Mouse (Mus musculus) kidney, postnatal 0 days (tissue): ENCODE results near the gene Gm9970. TPM values are rescaled to one million over a fixed set of nuclear protein-coding genes. Genes with fewer than 3 reads are reported as not detected.
"Not testable (repeated sequence)": the region's sequence is repeated elsewhere in the genome, so short reads cannot be mapped to it uniquely, and the experiment has no call there.

Experiments used
- ATAC-seq: fragments of 200-750 bp; cut with Nextera tagmentation; replicated peaks from 2 replicates; pipeline ENCODE4 v1.8.0; 2017; ENCODE audit warnings: low read depth, moderate number of reproducible peaks, moderate TSS enrichment, moderate library complexity; ENCODE audit not compliant: low FRiP score
- DNase-seq: peaks from one replicate; pipeline ENCODE4 v3.0.0-alpha.2; 2016; ENCODE audit warnings: low spot score
- H3K27ac ChIP-seq: fragments of 300-500 bp; sonication (generic); 2 replicates; pipeline ENCODE4 v1.5.1; 2014; ENCODE audit warnings: mild to moderate bottlenecking
- H3K27me3 ChIP-seq: fragments of 300-500 bp; sonication (generic); 2 replicates; pipeline ENCODE4 v1.6.1; 2014; ENCODE audit warnings: low read length, mixed read lengths; ENCODE audit not compliant: insufficient read depth
- H3K36me3 ChIP-seq: fragments of 300-500 bp; sonication (generic); 2 replicates; pipeline ENCODE4 v1.6.1; 2014; ENCODE audit warnings: low read length, mixed read lengths; ENCODE audit not compliant: insufficient read depth
- H3K4me1 ChIP-seq: fragments of 300-500 bp; sonication (generic); replicated peaks from 2 replicates; pipeline ENCODE4 v1.6.1; 2014; ENCODE audit warnings: antibody characterized with exemption, low read length, mixed read lengths; ENCODE audit not compliant: insufficient read depth
- H3K4me2 ChIP-seq: fragments of 300-500 bp; sonication (generic); 2 replicates; pipeline ENCODE4 v1.6.1; 2014; ENCODE audit warnings: mild to moderate bottlenecking, low read length, moderate library complexity, mixed read lengths
- H3K4me3 ChIP-seq: fragments of 300-500 bp; sonication (generic); replicated peaks from 2 replicates; pipeline ENCODE4 v1.5.1; 2014; ENCODE audit warnings: low read depth, low read length
- H3K9ac ChIP-seq: fragments of 300-500 bp; sonication (generic); 2 replicates; pipeline ENCODE4 v1.6.1; 2014; ENCODE audit warnings: low read depth, low read length
- H3K9me3 ChIP-seq: fragments of 300-500 bp; sonication (generic); replicated peaks from 2 replicates; pipeline ENCODE4 v1.6.1; 2016; ENCODE audit warnings: low read length, inconsistent platforms, mixed read lengths
- CTCF ChIP-seq: IDR thresholded peaks from 2 replicates; pipeline ENCODE4 v1.5.1; 2016; ENCODE audit warnings: antibody characterized with exemption, low read depth, mild to moderate bottlenecking, moderate library complexity
- WGBS: fragments of 180-500 bp; shearing (Covaris S2); extraction: QIAGEN DNeasy Blood & Tissue Kit; methylation state at CpG from one replicate; pipeline ENCODE4 v1.1.7; 2014; 5-methylcytosine and 5-hydroxymethylcytosine counted together
- polyA plus RNA-seq: library from polyadenylated mRNA; unstranded; fragments of >200 nt; fragmentation: Nextera tagmentation; extraction: Ambion mirVana; gene quantifications from 2 replicates; pipeline ENCODE4 v1.2.1, GENCODE M21; 2015

The Gm9970 gene
- polyA plus RNA-seq, 1 experiment from 2014 or later, result 0.92 TPM

DNA sequence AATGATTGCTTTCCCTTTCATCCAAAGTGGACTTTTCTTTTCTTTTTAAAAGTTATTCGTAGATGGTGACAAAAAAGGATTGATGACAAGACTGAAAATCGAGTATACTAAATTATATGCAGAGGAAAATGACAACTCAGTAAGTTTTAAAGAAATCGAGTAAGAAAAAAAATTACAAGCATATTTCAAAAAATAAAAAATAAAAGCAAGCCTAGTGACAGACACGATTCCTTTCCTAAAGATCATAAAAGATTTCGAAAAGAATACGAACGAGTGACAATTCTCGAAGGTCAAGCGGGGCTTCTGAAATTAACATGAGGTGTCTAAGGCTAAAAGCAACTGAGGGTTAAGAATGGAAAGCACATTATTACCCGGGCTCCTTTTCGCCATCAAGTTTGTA, 21.6 kb downstream of the Gm9970 start:
- ATAC-seq (no peak), DNase-seq (no peak)
- Histone ChIP-seq H3K9me3 (no peaks in the 10 kb centered on the region), H3K4me3 (peak overlapping the region; percentile 89), H3K27ac (0 out of 2 replicates have a peak overlapping the region, but pooled peaks have one; percentile 93), H3K4me2 (peak overlapping the region; percentile 85), H3K27me3 (no peaks in the 10 kb centered on the region), H3K36me3 (no peaks in the 10 kb centered on the region), H3K9ac (peak overlapping the region; percentile 81), H3K4me1 (no peaks in the 10 kb centered on the region)
- 1% methylated on average over 11 of the region's 11 CpGs for WGBS
- no peak for TF ChIP-seq CTCF

DNA sequence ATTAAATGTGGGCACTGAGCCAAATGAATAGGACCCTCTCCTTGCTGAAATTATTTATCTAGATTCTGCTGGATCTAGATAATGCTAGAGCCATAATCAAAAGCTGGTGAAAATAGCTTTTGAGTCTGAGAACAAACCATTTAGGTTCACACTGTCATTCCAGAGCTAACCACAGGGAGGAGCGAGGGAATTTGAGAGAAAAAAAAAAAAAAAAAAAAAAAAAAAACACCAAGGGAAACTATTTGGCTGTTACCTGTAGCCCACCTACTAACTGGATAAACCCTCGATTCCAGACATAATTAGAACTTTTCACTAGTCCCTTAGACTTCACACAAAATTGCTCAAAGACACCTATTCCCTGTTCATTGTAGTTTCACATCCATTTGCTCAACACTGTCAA, 22.0 kb downstream of the Gm9970 start:
- H3K4me1 ChIP-seq, result no peaks in the 10 kb centered on the region
- H3K4me3 ChIP-seq, result peak overlapping the region; percentile 89
- TF ChIP-seq CTCF, result peak; percentile 57
- H3K9ac ChIP-seq, result no peak overlapping the region
- ATAC-seq (no peak), DNase-seq (peak; percentile 50)
- no peak overlapping the region for H3K27ac ChIP-seq
- H3K4me2 ChIP-seq, result peak overlapping the region; percentile 85
- no peaks in the 10 kb centered on the region for H3K36me3 ChIP-seq
- H3K27me3 ChIP-seq, result no peaks in the 10 kb centered on the region
- no peaks in the 10 kb centered on the region for H3K9me3 ChIP-seq
- 0% methylated on average over 2 of the region's 2 CpGs for WGBS

DNA sequence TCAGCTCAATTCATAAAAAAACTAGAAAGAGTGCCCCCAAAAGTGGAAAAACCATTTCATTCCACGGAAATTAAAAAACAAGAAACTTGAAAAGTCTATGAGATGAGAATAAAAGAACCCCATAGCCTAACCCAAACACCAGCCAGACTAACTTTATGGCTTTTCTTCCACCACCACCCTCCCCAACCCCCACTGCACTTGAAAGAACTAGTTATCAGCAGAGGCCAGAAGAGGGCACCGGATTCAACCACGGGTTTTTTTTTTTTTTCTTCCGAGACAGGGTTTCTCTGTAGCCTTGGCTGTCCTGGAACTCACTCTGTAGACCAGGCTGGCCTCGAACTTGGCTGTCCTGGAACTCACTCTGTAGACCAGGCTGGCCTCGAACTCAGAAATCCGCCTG, 22.7 kb downstream of the Gm9970 start:
- H3K27me3 ChIP-seq, result no peaks in the 10 kb centered on the region
- 57% methylated on average over 6 of the region's 7 CpGs for WGBS
- ATAC-seq, result no peak
- no peak overlapping the region for H3K9ac ChIP-seq
- H3K4me3 ChIP-seq, result no peak overlapping the region
- no peaks in the 10 kb centered on the region for H3K36me3 ChIP-seq
- H3K27ac ChIP-seq, result no peak overlapping the region
- no peak for TF ChIP-seq CTCF
- no peak overlapping the region for H3K4me2 ChIP-seq
- no peaks in the 10 kb centered on the region for H3K4me1 ChIP-seq
- no peaks in the 10 kb centered on the region for H3K9me3 ChIP-seq
- DNase-seq, result no peak

DNA sequence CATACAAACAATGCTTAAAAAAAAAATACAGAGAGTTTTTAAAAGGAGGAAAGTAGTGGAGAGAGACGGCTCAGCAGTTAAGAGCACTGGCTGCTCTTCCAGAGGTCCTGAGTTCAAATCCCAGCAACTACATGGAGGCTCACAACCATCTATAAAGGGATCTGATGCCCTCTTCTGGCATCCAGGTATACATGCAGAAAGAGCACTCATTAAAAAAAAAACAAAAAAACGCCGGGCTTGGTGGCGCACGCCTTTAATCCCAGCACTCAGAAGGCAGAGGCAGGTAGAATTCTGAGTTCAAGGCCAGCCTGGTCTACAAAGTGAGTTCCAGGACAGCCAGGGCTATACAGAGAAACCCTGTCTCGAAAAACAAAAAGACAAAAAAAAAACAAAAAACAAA, 24.5 kb downstream of the Gm9970 start:
- H3K9me3 ChIP-seq, H3K9ac ChIP-seq, H3K36me3 ChIP-seq, ATAC-seq, H3K4me3 ChIP-seq, H3K4me1 ChIP-seq, DNase-seq, H3K4me2 ChIP-seq, H3K27ac ChIP-seq, H3K27me3 ChIP-seq: not testable (repeated sequence)
- 87% methylated on average over 6 of the region's 6 CpGs for WGBS

DNA sequence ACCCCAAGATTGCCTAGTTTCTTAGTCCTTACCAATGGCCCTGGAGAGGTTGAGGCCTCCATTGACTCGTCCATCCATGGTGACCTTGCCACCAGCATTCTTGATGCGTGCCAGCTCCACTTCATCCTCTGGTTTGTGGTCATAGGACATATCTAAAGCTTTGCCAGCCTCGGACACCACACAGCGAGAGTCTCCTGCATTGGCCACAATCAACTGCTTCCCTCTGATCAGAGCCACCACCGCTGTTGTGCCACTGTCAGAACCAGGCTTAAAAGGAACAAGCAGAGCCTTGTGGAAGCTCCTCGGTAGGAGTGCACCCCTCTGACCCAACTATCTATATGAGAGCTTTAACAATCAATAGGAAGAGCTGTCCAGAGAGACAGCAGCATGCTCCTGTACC, 36.6 kb downstream of the Gm9970 start:
- no peak overlapping the region for H3K4me3 ChIP-seq
- ATAC-seq, result no peak
- H3K27ac ChIP-seq, result no peak overlapping the region
- no peak overlapping the region for H3K9ac ChIP-seq
- 0 out of 2 replicates have a peak, but pooled peaks cover 3% of the 10 kb centered on the region for H3K9me3 ChIP-seq
- WGBS, result 93% methylated on average over 6 of the region's 6 CpGs
- DNase-seq, result no peak
- H3K27me3 ChIP-seq, result no peaks in the 10 kb centered on the region
- no peak for TF ChIP-seq CTCF
- peaks cover 22% of the 10 kb centered on the region for H3K36me3 ChIP-seq
- H3K4me1 ChIP-seq, result peaks cover 9% of the 10 kb centered on the region; the same call in 1 of the 2 replicates
- H3K4me2 ChIP-seq, result no peak overlapping the region

DNA sequence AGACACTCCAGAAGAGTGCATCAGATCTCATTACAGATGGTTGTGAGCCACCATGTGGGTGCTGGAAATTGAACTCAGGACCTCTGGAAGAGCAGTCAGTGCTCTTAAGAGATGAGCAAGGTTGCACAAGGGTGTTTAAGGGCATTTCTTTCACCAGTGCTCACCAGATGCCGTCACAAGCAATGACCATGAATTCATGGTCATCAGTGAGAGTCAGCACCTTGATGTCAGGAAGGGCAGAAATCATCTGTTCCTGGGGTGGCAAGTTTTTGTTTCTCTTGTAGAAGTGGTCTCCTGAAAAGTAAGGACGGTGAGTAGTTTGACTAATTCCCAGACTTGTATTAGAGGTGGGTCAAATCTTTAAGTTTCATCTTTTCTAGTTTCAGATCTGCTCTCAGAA, 37.2 kb downstream of the Gm9970 start:
- Histone ChIP-seq H3K4me1 (peaks cover 9% of the 10 kb centered on the region; the same call in 1 of the 2 replicates), H3K4me3 (no peak overlapping the region), H3K36me3 (peaks cover 28% of the 10 kb centered on the region), H3K9me3 (0 out of 2 replicates have a peak, but pooled peaks cover 3% of the 10 kb centered on the region), H3K27ac (no peak overlapping the region), H3K4me2 (no peak overlapping the region), H3K9ac (no peak overlapping the region), H3K27me3 (no peaks in the 10 kb centered on the region)
- WGBS, result 91% methylated on average over 2 of the region's 2 CpGs
- DNase-seq (no peak), ATAC-seq (no peak)
- TF ChIP-seq CTCF, result no peak

DNA sequence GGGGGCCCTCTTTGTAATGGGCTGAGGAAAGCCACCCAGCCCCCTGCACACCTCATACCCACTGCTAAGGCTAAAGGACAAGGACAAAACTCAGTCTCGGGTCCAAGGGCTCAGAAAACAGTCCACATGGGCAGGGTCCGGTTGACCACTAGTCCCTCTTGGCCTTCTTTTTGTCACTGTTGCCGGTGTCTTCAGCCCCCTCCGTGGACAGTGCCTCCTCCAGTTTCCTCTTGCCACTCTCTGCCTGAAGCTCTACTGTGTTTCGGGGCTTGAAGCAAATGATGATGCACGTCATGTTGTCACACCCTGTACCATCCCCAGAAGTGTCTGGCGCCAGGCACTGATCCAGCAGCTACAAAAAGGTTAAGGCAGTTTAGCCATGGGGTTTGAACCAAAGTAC, 38.1 kb downstream of the Gm9970 start:
- Histone ChIP-seq H3K4me2 (peak overlapping the region; percentile 71), H3K9me3 (0 out of 2 replicates have a peak, but pooled peaks cover 3% of the 10 kb centered on the region), H3K27ac (peak overlapping the region; percentile 92), H3K9ac (peak overlapping the region; percentile 59), H3K36me3 (peaks cover 37% of the 10 kb centered on the region), H3K27me3 (no peaks in the 10 kb centered on the region), H3K4me1 (peaks cover 9% of the 10 kb centered on the region; the same call in 1 of the 2 replicates), H3K4me3 (no peak overlapping the region; the same call in 1 of the 2 replicates)
- ATAC-seq (no peak), DNase-seq (no peak)
- no peak for TF ChIP-seq CTCF
- WGBS, result 86% methylated on average over 7 of the region's 7 CpGs
